Mouse (Mus musculus) CH12.LX (cell line): ENCODE data around the gene Zc3hav1l. TPM values are rescaled to one million over a fixed set of nuclear protein-coding genes. Genes with fewer than 3 reads are reported as not detected.

Experiments used
- DNase-seq: peaks from one replicate; pipeline ENCODE4 v3.0.0-alpha.2; 2013; ENCODE audit errors: extremely low read depth
- H3K27ac ChIP-seq: 2 replicates; pipeline ENCODE4 v1.5.1; 2012; ENCODE audit warnings: low read depth, mild to moderate bottlenecking, control low read depth, moderate library complexity; ENCODE audit not compliant: insufficient read depth
- H3K27me3 ChIP-seq: replicated peaks from 2 replicates; pipeline ENCODE3; 2012; ENCODE audit warnings: inconsistent platforms
- H3K36me3 ChIP-seq, 2 experiments: replicated peaks in 1 of 2; 2 replicates each; pipeline versions ENCODE3 to v1.6.1; 2012; ENCODE audit warnings: inconsistent platforms in 1 of 2, low read length in 1 of 2, mild to moderate bottlenecking in 1 of 2, mixed read lengths in 1 of 2, moderate library complexity in 1 of 2; ENCODE audit not compliant: control insufficient read depth in 1 of 2, insufficient read depth in 1 of 2
- H3K4me1 ChIP-seq, 2 experiments: 2 replicates each; pipeline ENCODE4 v1.6.1; 2012; ENCODE audit warnings: inconsistent platforms in 1 of 2, moderate library complexity in 1 of 2; ENCODE audit not compliant: insufficient read depth in 2 of 2, control insufficient read depth in 1 of 2
- H3K4me2 ChIP-seq: 2 replicates; pipeline ENCODE4 v1.6.1; 2012; ENCODE audit warnings: low read depth, mild to moderate bottlenecking, control low read depth; ENCODE audit not compliant: poor library complexity, insufficient read depth, severe bottlenecking
- H3K4me3 ChIP-seq, 3 experiments: fragments of 150-350 bp in 1 of 3; sonication (generic) in 1 of 3; replicated peaks in 1 of 3; 2 replicates each; pipeline versions ENCODE3 to v1.5.1; 2011 to 2012; ENCODE audit warnings: low read depth in 2 of 3, low read length in 2 of 3, mild to moderate bottlenecking in 2 of 3, moderate library complexity in 2 of 3, control low read depth in 1 of 3, improper control_type of control experiment in 1 of 3, inconsistent platforms in 1 of 3, mixed read lengths in 1 of 3; ENCODE audit not compliant: poor library complexity in 1 of 3
- H3K79me2 ChIP-seq: replicated peaks from 2 replicates; pipeline ENCODE4 v1.6.1; 2012; ENCODE audit warnings: mild to moderate bottlenecking, moderate library complexity; ENCODE audit not compliant: control insufficient read depth, poor library complexity, insufficient read depth, severe bottlenecking; ENCODE audit errors: extremely low read depth
- H3K9ac ChIP-seq: 2 replicates; pipeline ENCODE4 v1.6.1; 2012; ENCODE audit warnings: low read depth, mild to moderate bottlenecking, control low read depth, moderate library complexity; ENCODE audit not compliant: insufficient read depth
- H3K9me3 ChIP-seq: replicated peaks from 2 replicates; pipeline ENCODE3; 2012; ENCODE audit warnings: low read length, inconsistent platforms, mixed read lengths
- BHLHE40 ChIP-seq: IDR thresholded peaks from 2 replicates; pipeline ENCODE4 v1.6.1; 2011; ENCODE audit warnings: mild to moderate bottlenecking, low read depth, low read length, improper control_type of control experiment
- CHD1 ChIP-seq: IDR thresholded peaks from 2 replicates; pipeline ENCODE4 v1.6.1; 2012; ENCODE audit warnings: low read depth, low read length, improper control_type of control experiment, inconsistent platforms
- CTCF ChIP-seq, 2 experiments: IDR thresholded peaks in 1 of 2; conservative IDR thresholded peaks in 1 of 2; 2 replicates each; pipeline ENCODE4 v1.5.1; 2011 to 2012; ENCODE audit warnings: low read depth in 2 of 2, low read length in 2 of 2, improper control_type of control experiment in 1 of 2, inconsistent platforms in 1 of 2, mild to moderate bottlenecking in 1 of 2, moderate library complexity in 1 of 2
- ELF1 ChIP-seq: IDR thresholded peaks from 2 replicates; pipeline ENCODE4 v1.6.1; 2014; ENCODE audit warnings: low read depth, mild to moderate bottlenecking, inconsistent platforms, low read length, improper control_type of control experiment
- IRF4 ChIP-seq: IDR thresholded peaks from 2 replicates; pipeline ENCODE4 v1.6.1; 2014; ENCODE audit warnings: low read depth, mild to moderate bottlenecking, inconsistent platforms, low read length, improper control_type of control experiment
- KAT2A ChIP-seq: IDR thresholded peaks from 2 replicates; pipeline ENCODE4 v1.6.1; 2012; ENCODE audit warnings: low read length, improper control_type of control experiment, inconsistent platforms; ENCODE audit not compliant: insufficient replicate concordance
- MXI1 ChIP-seq: IDR thresholded peaks from 2 replicates; pipeline ENCODE4 v1.6.1; 2011; ENCODE audit warnings: mild to moderate bottlenecking, low read depth, low read length, improper control_type of control experiment
- NELFE ChIP-seq: IDR thresholded peaks from 2 replicates; pipeline ENCODE4 v1.6.1; 2011; ENCODE audit warnings: low read depth, low read length, improper control_type of control experiment
- POLR2A ChIP-seq: IDR thresholded peaks from 2 replicates; pipeline ENCODE4 v1.6.1; 2011; ENCODE audit warnings: low read depth, mild to moderate bottlenecking, improper control_type of control experiment, low read length
- POLR2AphosphoS2 ChIP-seq: IDR thresholded peaks from 2 replicates; pipeline ENCODE4 v1.6.1; 2011; ENCODE audit warnings: low read depth, low read length, improper control_type of control experiment
- RAD21 ChIP-seq: IDR thresholded peaks from 2 replicates; pipeline ENCODE4 v1.6.1; 2011; ENCODE audit warnings: low read depth, mild to moderate bottlenecking, low read length, improper control_type of control experiment, moderate library complexity
- RCOR1 ChIP-seq: conservative IDR thresholded peaks from 2 replicates; pipeline ENCODE4 v1.6.1; 2012; ENCODE audit warnings: low read depth, mild to moderate bottlenecking, inconsistent platforms, low read length, improper control_type of control experiment
- SMC3 ChIP-seq: IDR thresholded peaks from 2 replicates; pipeline ENCODE4 v1.6.1; 2011; ENCODE audit warnings: low read depth, low read length, improper control_type of control experiment
- TBP ChIP-seq: conservative IDR thresholded peaks from 2 replicates; pipeline ENCODE4 v1.6.1; 2011; ENCODE audit warnings: low read depth, low read length, improper control_type of control experiment
- USF1 ChIP-seq: IDR thresholded peaks from 2 replicates; pipeline ENCODE4 v1.6.1; 2014; ENCODE audit warnings: low read depth, mild to moderate bottlenecking, inconsistent platforms, low read length, improper control_type of control experiment
- ZKSCAN1 ChIP-seq: IDR thresholded peaks from 2 replicates; pipeline ENCODE4 v1.6.1; 2012; ENCODE audit warnings: low read depth, inconsistent platforms, low read length, improper control_type of control experiment, borderline replicate concordance
- ZMIZ1 ChIP-seq: IDR thresholded peaks from 2 replicates; pipeline ENCODE4 v1.6.1; 2012; ENCODE audit warnings: low read depth, mild to moderate bottlenecking, inconsistent platforms, low read length, improper control_type of control experiment
- dilution Hi-C: fragments of 300-500 bp; cut with MboI; formaldehyde crosslinking; loops from 2 replicates; pipeline ENCODE4 v1.14.3; 2020; ENCODE audit warnings: low sequenced_read_pairs; ENCODE audit not compliant: extremely low pct_unique_long_range_greater_than_20kb, extremely low pct_ligation_motif_present
- in situ Hi-C: fragments of 300-500 bp; cut with MboI; formaldehyde crosslinking; loops from 3 replicates; pipeline ENCODE4 v1.14.3; 2019; ENCODE audit warnings: low sequenced_read_pairs, low pct_ligation_motif_present, low pct_unique_long_range_greater_than_20kb, mixed read lengths
- polyA plus RNA-seq: library from polyadenylated mRNA; unstranded; fragments of >175 nt; gene quantifications from 2 replicates; pipeline ENCODE4 v1.2.1, GENCODE M21; 2012; ENCODE audit warnings: low read depth; ENCODE audit not compliant: insufficient read length
- total RNA-seq, 2 experiments: library from RNA; depleted of rRNA; stranded (reverse); fragments of 300-350 nt in 1 of 2; fragments of >200 nt in 1 of 2; gene quantifications; 2 replicates each; pipeline ENCODE4 v1.2.3; 2012 to 2014

Zc3hav1l gene
- total and polyA plus RNA-seq, 3 experiments = 2.9 to 6.3 (median 3.1) TPM

GRCm38 (mm10) chr6:38244167-38244566, 54.9 kb downstream of the Zc3hav1l start:
- H3K4me1 ChIP-seq = peaks cover 18 to 66% of the 10 kb centered on the region in 2 experiments
- no peaks in the 10 kb centered on the region for H3K27me3 ChIP-seq
- no peak overlapping the region for H3K4me3 ChIP-seq
- TF ChIP-seq POLR2A = no peak
- no peak for TF ChIP-seq USF1
- no peaks in the 10 kb centered on the region for H3K36me3 ChIP-seq
- DNase-seq = no peak
- no peak overlapping the region for H3K4me2 ChIP-seq
- H3K79me2 ChIP-seq = no peaks in the 10 kb centered on the region
- in situ Hi-C loops = no loop called here
- H3K9ac ChIP-seq = no peak overlapping the region
- dilution Hi-C loops = no loop called here
- no peak overlapping the region for H3K27ac ChIP-seq
- no peaks in the 10 kb centered on the region for H3K9me3 ChIP-seq

GRCm38 (mm10) chr6:38242833-38243232, 56.2 kb downstream of the Zc3hav1l start:
- no peaks in the 10 kb centered on the region for H3K9me3 ChIP-seq
- H3K4me1 ChIP-seq = peaks cover 15 to 57% of the 10 kb centered on the region in 2 experiments
- in situ Hi-C loops (no loop called here), dilution Hi-C loops (no loop called here)
- no peak overlapping the region for H3K27ac ChIP-seq
- no peaks in the 10 kb centered on the region for H3K79me2 ChIP-seq
- no peaks in the 10 kb centered on the region for H3K27me3 ChIP-seq
- H3K9ac ChIP-seq = no peak overlapping the region
- H3K4me2 ChIP-seq = no peak overlapping the region
- H3K36me3 ChIP-seq = no peaks in the 10 kb centered on the region
- H3K4me3 ChIP-seq = no peak overlapping the region
- no peak for TF ChIP-seq CHD1
- TF ChIP-seq ZKSCAN1 = no peak
- TF ChIP-seq CTCF (conservative IDR thresholded peaks at IDR 0.05 in 1 of 2, IDR thresholded peaks at IDR 0.05 in 1 of 2; ENCODE audit: low read depth in 2 of 2, low read length in 2 of 2) = no peak
- no peak for TF ChIP-seq MXI1
- no peak for TF ChIP-seq BHLHE40
- no peak for TF ChIP-seq RCOR1
- no peak for TF ChIP-seq SMC3
- TF ChIP-seq USF1 = no peak
- TF ChIP-seq NELFE = no peak
- no peak for TF ChIP-seq POLR2AphosphoS2
- no peak for TF ChIP-seq RAD21
- no peak for TF ChIP-seq POLR2A
- no peak for TF ChIP-seq ZMIZ1
- no peak for TF ChIP-seq KAT2A
- no peak for TF ChIP-seq ELF1
- no peak for TF ChIP-seq IRF4
- no peak for TF ChIP-seq TBP
- no peak for DNase-seq
